Mouse (Mus musculus) kidney, embryonic 15.5 days (tissue): Measurements from ENCODE around the gene Satb2. TPM values are rescaled to one million over a fixed set of nuclear protein-coding genes. Genes with fewer than 3 reads are reported as not detected.

Experiments
- ATAC-seq: fragments of 200-750 bp; cut with Nextera tagmentation; replicated peaks from 2 replicates; pipeline ENCODE4 v1.8.0; 2017; ENCODE audit warnings: moderate TSS enrichment; ENCODE audit not compliant: low FRiP score
- H3K27ac ChIP-seq: fragments of 300-500 bp; sonication (generic); 2 replicates; pipeline ENCODE4 v1.5.1; 2015; ENCODE audit warnings: mild to moderate bottlenecking, inconsistent platforms
- H3K27me3 ChIP-seq: fragments of 300-500 bp; sonication (generic); 2 replicates; pipeline ENCODE4 v1.6.1; 2015; ENCODE audit warnings: inconsistent platforms
- H3K36me3 ChIP-seq: fragments of 300-500 bp; sonication (generic); 2 replicates; pipeline ENCODE4 v1.6.1; 2015; ENCODE audit warnings: inconsistent platforms
- H3K4me1 ChIP-seq: fragments of 300-500 bp; sonication (generic); 2 replicates; pipeline ENCODE4 v1.6.1; 2015; ENCODE audit warnings: inconsistent platforms
- H3K4me2 ChIP-seq: fragments of 300-500 bp; sonication (generic); 2 replicates; pipeline ENCODE4 v1.6.1; 2015; ENCODE audit warnings: moderate library complexity, mild to moderate bottlenecking, inconsistent platforms
- H3K4me3 ChIP-seq: fragments of 300-500 bp; sonication (generic); replicated peaks from 2 replicates; pipeline ENCODE4 v1.5.1; 2015; ENCODE audit warnings: mild to moderate bottlenecking, inconsistent platforms
- H3K9ac ChIP-seq: fragments of 300-500 bp; sonication (generic); 2 replicates; pipeline ENCODE4 v1.6.1; 2015; ENCODE audit warnings: mild to moderate bottlenecking, inconsistent platforms
- H3K9me3 ChIP-seq: fragments of 300-500 bp; sonication (generic); replicated peaks from 2 replicates; pipeline ENCODE4 v1.6.1; 2016; ENCODE audit warnings: inconsistent platforms
- WGBS: fragments of 180-500 bp; shearing (Covaris S2); methylation state at CpG from one replicate; pipeline ENCODE4 v1.1.7; 2015; ENCODE audit warnings: mixed read lengths; 5-methylcytosine and 5-hydroxymethylcytosine counted together
- polyA plus RNA-seq: library from polyadenylated mRNA; unstranded; fragments of >200 nt; fragmentation: Nextera tagmentation; extraction: Ambion mirVana; gene quantifications from 2 replicates; pipeline ENCODE4 v1.2.1, GENCODE M21; 2015

Gene Satb2
- polyA plus RNA-seq, result 1.7 and 3.7 TPM in 2 replicates

- H3K9ac ChIP-seq, result no peak within 1 kb of the TSS
- ATAC-seq, result no peak
- H3K4me1 ChIP-seq, result peaks cover 33% of the 10 kb centered on the region
- WGBS, result 1% methylated on average over 19 of the region's 19 CpGs
- no peak within 1 kb of the TSS for H3K27ac ChIP-seq
- H3K4me3 ChIP-seq, result peak within 1 kb of the TSS; percentile 30
- peaks cover 74% of the 10 kb centered on the region for H3K27me3 ChIP-seq
- H3K9me3 ChIP-seq, result no peaks in the 10 kb centered on the region
- H3K4me2 ChIP-seq, result peak within 1 kb of the TSS; percentile 56
- H3K36me3 ChIP-seq, result no peaks in the 10 kb centered on the region
These were observed at the start of gene Satb2 for GRCm38 (mm10) chr1:56978151-56978700. Satb2 (minus strand) TSS chr1:56978650.

DNA sequence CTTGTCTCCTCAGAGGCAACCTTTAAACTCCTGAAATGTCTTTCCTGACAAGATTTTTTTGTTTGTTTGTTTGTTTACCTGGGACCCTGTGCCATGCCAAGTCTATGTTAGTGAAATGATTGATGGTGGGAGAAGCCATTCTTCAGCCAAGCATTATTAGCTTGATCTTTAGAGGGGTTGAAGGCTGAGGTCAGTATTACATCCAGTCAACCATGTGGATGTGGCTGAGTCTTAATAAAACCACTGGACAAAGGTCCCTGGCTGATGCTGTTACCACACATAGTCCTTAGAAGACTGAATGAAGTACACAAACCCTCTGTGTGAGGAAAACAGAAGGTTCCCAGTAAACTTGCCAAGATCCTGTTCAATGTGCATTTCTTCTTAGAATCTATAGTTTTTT, 40.5 kb upstream of the Satb2 start:
- no peak overlapping the region for H3K4me2 ChIP-seq

DNA sequence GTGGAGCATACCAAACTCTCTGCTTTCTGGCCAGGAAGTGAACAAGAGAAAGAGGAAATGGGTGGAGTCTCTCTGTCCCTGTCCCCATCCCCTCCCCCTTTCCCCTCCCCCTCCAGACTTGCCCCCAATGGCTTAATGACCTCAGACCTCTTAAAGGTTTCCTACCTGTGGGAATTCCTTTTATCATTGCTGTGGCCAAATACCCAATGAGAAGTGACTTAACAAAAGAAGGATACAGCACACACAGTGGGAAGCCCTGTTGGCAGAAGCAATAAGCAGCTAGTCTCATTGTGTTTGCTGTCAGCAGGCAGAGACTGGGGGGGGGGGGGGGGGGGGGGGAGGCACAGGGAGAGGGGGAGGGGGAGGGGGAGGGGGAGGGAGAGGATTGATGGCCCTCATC, 35.4 kb upstream of the Satb2 start:
- Histone ChIP-seq H3K4me2 (no peak overlapping the region), H3K9ac (no peak overlapping the region), H3K36me3 (no peaks in the 10 kb centered on the region), H3K9me3 (no peaks in the 10 kb centered on the region), H3K4me1 (no peaks in the 10 kb centered on the region), H3K4me3 (no peak overlapping the region), H3K27ac (no peak overlapping the region), H3K27me3 (no peaks in the 10 kb centered on the region)
- no peak for ATAC-seq

More for the DNA sequence above, 40.5 kb upstream of the Satb2 start:
- no peaks in the 10 kb centered on the region for H3K36me3 ChIP-seq
- no peak overlapping the region for H3K4me3 ChIP-seq
- no peaks in the 10 kb centered on the region for H3K9me3 ChIP-seq
- H3K9ac ChIP-seq, result no peak overlapping the region
- no peaks in the 10 kb centered on the region for H3K4me1 ChIP-seq
- H3K27me3 ChIP-seq, result no peaks in the 10 kb centered on the region
- ATAC-seq, result 0 out of 2 replicates have a peak, but pooled peaks have one; percentile 36
- no peak overlapping the region for H3K27ac ChIP-seq

GRCm38 (mm10) chr1:57009171-57009570, 30.7 kb upstream of the Satb2 start:
- Histone ChIP-seq H3K9me3 (no peaks in the 10 kb centered on the region), H3K36me3 (no peaks in the 10 kb centered on the region), H3K4me1 (no peaks in the 10 kb centered on the region), H3K27me3 (no peaks in the 10 kb centered on the region), H3K27ac (no peak overlapping the region), H3K9ac (no peak overlapping the region), H3K4me3 (no peak overlapping the region), H3K4me2 (no peak overlapping the region)
- ATAC-seq, result no peak
- 75% methylated on average over 4 of the region's 4 CpGs for WGBS

DNA sequence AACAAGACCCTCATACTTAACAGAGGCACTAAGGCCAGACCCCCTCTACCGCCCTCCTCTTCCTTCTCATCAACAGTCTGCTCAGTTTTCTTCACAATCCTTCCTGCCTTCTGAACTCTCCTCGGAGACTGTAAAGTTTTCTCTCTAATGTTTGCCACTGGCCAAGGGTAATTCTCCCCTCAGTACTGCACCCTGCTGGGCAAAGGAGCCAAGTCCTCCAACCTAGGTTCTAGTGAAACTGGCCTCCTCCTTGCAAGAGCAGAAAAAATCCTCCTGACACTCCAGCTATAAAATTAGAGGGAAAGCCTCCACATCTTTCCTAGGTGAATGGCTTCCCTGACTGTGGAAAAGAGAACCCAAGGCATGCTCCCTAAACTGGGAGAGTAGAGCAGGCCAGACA, 16.6 kb upstream of the Satb2 start:
- no peak overlapping the region for H3K4me3 ChIP-seq
- no peak overlapping the region for H3K9ac ChIP-seq
- no peaks in the 10 kb centered on the region for H3K36me3 ChIP-seq
- H3K9me3 ChIP-seq, result no peaks in the 10 kb centered on the region
- no peak for ATAC-seq
- no peak overlapping the region for H3K27ac ChIP-seq
- H3K27me3 ChIP-seq, result 0 out of 2 replicates have a peak, but pooled peaks cover 4% of the 10 kb centered on the region
- WGBS, result 58% methylated on average over 2 of the region's 2 CpGs
- no peak overlapping the region for H3K4me2 ChIP-seq
- H3K4me1 ChIP-seq, result no peaks in the 10 kb centered on the region

- Histone ChIP-seq H3K36me3 (no peaks in the 10 kb centered on the region), H3K4me1 (no peaks in the 10 kb centered on the region), H3K9ac (no peak overlapping the region), H3K9me3 (no peaks in the 10 kb centered on the region), H3K4me3 (no peak overlapping the region), H3K4me2 (no peak overlapping the region), H3K27ac (no peak overlapping the region), H3K27me3 (peaks cover 17% of the 10 kb centered on the region)
- no peak for ATAC-seq
- WGBS, result 69% methylated on average over 5 of the region's 5 CpGs
These were observed 13.9 kb upstream of the Satb2 start for GRCm38 (mm10) chr1:56992310-56992709.

- 50% methylated on average over 4 of the region's 4 CpGs for WGBS
- Histone ChIP-seq H3K4me2 (no peak overlapping the region), H3K4me1 (no peaks in the 10 kb centered on the region), H3K9ac (no peak overlapping the region), H3K27ac (no peak overlapping the region), H3K27me3 (peaks cover 24% of the 10 kb centered on the region), H3K36me3 (no peaks in the 10 kb centered on the region), H3K4me3 (no peak overlapping the region), H3K9me3 (no peaks in the 10 kb centered on the region)
- no peak for ATAC-seq
These were observed 13.2 kb upstream of the Satb2 start for GRCm38 (mm10) chr1:56991613-56992012.

- peaks cover 17% of the 10 kb centered on the region for H3K4me1 ChIP-seq
- no peaks in the 10 kb centered on the region for H3K9me3 ChIP-seq
- WGBS, result 3% methylated on average over 14 of the region's 14 CpGs
- no peak for ATAC-seq
- no peak overlapping the region for H3K27ac ChIP-seq
- H3K27me3 ChIP-seq, result peaks cover 91% of the 10 kb centered on the region
- no peaks in the 10 kb centered on the region for H3K36me3 ChIP-seq
- peak overlapping the region; percentile 4; the same call in 1 of the 2 replicates for H3K4me3 ChIP-seq
- H3K9ac ChIP-seq, result no peak overlapping the region
- H3K4me2 ChIP-seq, result peak overlapping the region; percentile 14; the same call in 1 of the 2 replicates
These were observed 6.0 kb upstream of the Satb2 start for GRCm38 (mm10) chr1:56984483-56984810.

DNA sequence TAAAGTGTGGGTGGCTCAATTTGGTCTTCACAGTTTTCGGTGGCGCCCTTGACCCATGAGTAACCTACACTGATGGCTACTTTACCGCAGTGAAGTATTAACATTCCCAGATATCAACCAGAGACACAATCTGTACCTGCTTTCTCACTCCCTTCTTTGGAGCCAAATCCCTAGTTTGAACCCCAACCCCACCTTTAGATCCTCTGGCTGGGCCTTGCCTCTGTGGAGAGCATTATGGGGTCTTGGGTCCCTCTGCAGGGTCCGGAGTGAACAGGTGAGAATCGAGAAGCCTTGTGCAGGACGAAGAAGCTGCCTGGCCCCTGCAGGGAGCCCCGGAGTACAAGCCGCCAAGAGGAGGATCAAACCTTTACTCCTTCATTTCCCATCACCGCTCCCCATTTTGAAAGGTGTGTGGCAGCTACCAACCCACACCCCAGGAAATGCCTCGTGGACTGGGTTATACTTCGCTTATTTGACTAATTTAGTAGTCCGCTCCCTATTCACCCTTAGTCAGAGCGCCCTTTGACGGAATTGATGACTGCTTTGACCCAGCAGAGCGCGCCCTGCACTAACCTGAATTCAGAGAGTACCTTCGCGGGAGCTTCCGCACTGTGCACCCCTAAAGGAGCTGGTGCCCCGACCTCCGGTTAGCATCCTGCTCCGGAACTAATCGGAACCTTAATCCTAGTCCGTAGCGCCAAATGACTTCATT, 5.5 kb upstream of the Satb2 start:
- ATAC-seq, result no peak
- no peak overlapping the region for H3K27ac ChIP-seq
- 2% methylated on average over 25 of the region's 25 CpGs for WGBS
- no peaks in the 10 kb centered on the region for H3K36me3 ChIP-seq
- H3K9ac ChIP-seq, result no peak overlapping the region
- peaks cover 94% of the 10 kb centered on the region for H3K27me3 ChIP-seq
- peak overlapping the region; percentile 14; the same call in 1 of the 2 replicates for H3K4me2 ChIP-seq
- no peaks in the 10 kb centered on the region for H3K9me3 ChIP-seq
- H3K4me1 ChIP-seq, result peaks cover 17% of the 10 kb centered on the region
- peak overlapping the region; percentile 4; the same call in 1 of the 2 replicates for H3K4me3 ChIP-seq

- no peak for ATAC-seq
- 4% methylated on average over 8 of the region's 8 CpGs for WGBS
These were observed 4.7 kb upstream of the Satb2 start for GRCm38 (mm10) chr1:56983100-56983590.

GRCm38 (mm10) chr1:56982631-56983030, 4.2 kb upstream of the Satb2 start:
- Histone ChIP-seq H3K9me3 (no peaks in the 10 kb centered on the region), H3K9ac (no peak overlapping the region), H3K4me2 (no peak overlapping the region), H3K27ac (no peak overlapping the region), H3K4me1 (peaks cover 24% of the 10 kb centered on the region), H3K4me3 (no peak overlapping the region), H3K27me3 (peaks cover 92% of the 10 kb centered on the region), H3K36me3 (no peaks in the 10 kb centered on the region)
- no peak for ATAC-seq
- 2% methylated on average over 8 of the region's 8 CpGs for WGBS

More at GRCm38 (mm10) chr1:56983100-56983590, 4.7 kb upstream of the Satb2 start:
- peaks cover 19% of the 10 kb centered on the region for H3K4me1 ChIP-seq
- no peak overlapping the region for H3K4me2 ChIP-seq
- no peak overlapping the region for H3K27ac ChIP-seq
- no peak overlapping the region for H3K4me3 ChIP-seq
- no peaks in the 10 kb centered on the region for H3K9me3 ChIP-seq
- H3K27me3 ChIP-seq, result peaks cover 91% of the 10 kb centered on the region
- H3K9ac ChIP-seq, result no peak overlapping the region
- H3K36me3 ChIP-seq, result no peaks in the 10 kb centered on the region

- no peak overlapping the region for H3K9ac ChIP-seq
- H3K36me3 ChIP-seq, result no peaks in the 10 kb centered on the region
- no peaks in the 10 kb centered on the region for H3K9me3 ChIP-seq
- no peak for ATAC-seq
- H3K27ac ChIP-seq, result no peak overlapping the region
- H3K4me3 ChIP-seq, result no peak overlapping the region
- no peak overlapping the region for H3K4me2 ChIP-seq
- peaks cover 92% of the 10 kb centered on the region for H3K27me3 ChIP-seq
- peaks cover 30% of the 10 kb centered on the region for H3K4me1 ChIP-seq
- WGBS, result 4% methylated on average over 11 of the region's 11 CpGs
These were observed 3.6 kb upstream of the Satb2 start for GRCm38 (mm10) chr1:56981947-56982555.
